Mouse (Mus musculus): ENCODE measurements at regions not wholly inside any gene's neighbourhood (a gene's known extent, or its start where the extent isn't known, plus 50 kb on each side); places are given as distances from the start of the nearest gene placed in this dataset.

DNA sequence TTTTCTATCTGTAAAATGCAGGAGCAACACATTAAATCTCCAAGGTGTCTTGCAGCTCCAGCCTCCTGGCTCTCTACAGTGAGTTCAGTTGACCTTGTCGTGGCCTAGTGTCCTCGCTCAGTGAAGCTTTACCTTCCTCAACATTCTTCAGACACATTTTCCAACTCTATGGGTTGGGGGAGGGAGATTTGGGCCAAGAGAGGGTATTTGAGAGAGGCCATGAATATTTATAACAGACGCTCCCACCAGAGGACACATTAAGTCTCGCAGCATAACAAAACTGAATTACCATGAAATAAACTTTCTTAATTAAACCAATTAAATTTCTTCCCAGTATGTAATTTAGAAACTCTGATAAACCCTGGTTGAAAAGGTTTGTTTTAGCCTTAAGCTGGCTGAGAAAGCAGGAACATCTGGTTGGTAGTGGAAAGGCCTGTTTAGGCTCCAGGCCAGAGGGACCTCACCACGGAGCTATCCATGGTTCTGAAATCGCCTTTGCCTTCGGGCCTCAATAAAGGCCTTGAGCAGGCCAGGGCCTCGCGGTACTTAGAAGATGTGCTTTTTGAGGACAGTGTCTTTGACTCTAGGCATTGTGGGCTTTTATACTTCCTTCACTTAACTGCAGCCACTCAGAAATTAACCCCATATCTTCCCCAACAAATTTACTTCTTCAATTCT lies 109.9 kb downstream of the Dmrta2 start:
- TF ChIP-seq CTCF (IDR thresholded peaks at IDR 0.05; ENCODE audit: borderline replicate concordance, insufficient read depth, low read depth, low read length) (no peak), POLR2A (IDR thresholded peaks at IDR 0.05; ENCODE audit: borderline replicate concordance, insufficient read depth, low read length) (no peak)

Measured in cerebellum, adult 2 months (tissue).